Mouse (Mus musculus) brown adipose tissue, adult 24 weeks (tissue): ENCODE measurements around the gene B4gat1. TPM values are rescaled to one million over a fixed set of nuclear protein-coding genes. Genes with fewer than 3 reads are reported as not detected.
"Not testable (repeated sequence)": the region's sequence is repeated elsewhere in the genome, so short reads cannot be mapped to it uniquely, and the experiment has no call there.

Source experiments
- H3K27ac ChIP-seq: fragments of 200-500 bp; replicated peaks from 2 replicates; pipeline ENCODE4 v1.5.1; 2012; ENCODE audit warnings: low read depth, mild to moderate bottlenecking, low read length
- H3K4me1 ChIP-seq: fragments of 200-500 bp; 2 replicates; pipeline ENCODE4 v1.6.1; 2012; ENCODE audit warnings: low read length, mixed read lengths; ENCODE audit not compliant: control insufficient read depth, insufficient read depth, insufficient read length
- H3K4me3 ChIP-seq: fragments of 200-500 bp; 2 replicates; pipeline ENCODE4 v1.5.1; 2012; ENCODE audit warnings: low read depth, mild to moderate bottlenecking, low read length, moderate library complexity; ENCODE audit not compliant: insufficient read depth
- polyA plus RNA-seq: library from polyadenylated mRNA; stranded (reverse); fragments of >200 nt; gene quantifications from 2 replicates; pipeline ENCODE4 v1.2.4, GENCODE M21; 2012; ENCODE audit not compliant: missing spikeins, insufficient read depth, insufficient read length

The B4gat1 gene
- polyA plus RNA-seq, 1 experiment: 10.3 TPM

DNA sequence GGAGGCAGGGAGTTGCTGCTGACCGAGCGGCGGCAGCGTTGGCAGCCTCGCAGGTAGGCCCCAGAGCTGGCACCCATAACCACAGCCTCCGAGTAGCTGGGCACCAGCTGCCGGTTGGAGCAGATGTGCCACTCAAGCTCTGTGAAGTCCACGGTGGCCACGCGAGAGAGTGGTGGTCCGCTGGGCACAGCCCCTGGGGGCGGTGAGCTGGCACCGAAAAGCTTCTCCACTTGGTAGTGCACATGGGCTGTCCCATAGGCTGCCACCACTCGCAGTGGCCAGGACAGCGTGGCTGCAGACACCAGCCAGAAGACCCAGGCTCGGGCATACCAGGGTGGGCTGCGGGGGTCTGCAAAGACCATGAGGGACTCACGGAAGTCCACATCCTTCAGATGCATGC is 43.4 kb downstream of the B4gat1 start:
- H3K4me3 ChIP-seq: no peak overlapping the region
- no peak overlapping the region for H3K27ac ChIP-seq
- no peaks in the 10 kb centered on the region for H3K4me1 ChIP-seq

DNA sequence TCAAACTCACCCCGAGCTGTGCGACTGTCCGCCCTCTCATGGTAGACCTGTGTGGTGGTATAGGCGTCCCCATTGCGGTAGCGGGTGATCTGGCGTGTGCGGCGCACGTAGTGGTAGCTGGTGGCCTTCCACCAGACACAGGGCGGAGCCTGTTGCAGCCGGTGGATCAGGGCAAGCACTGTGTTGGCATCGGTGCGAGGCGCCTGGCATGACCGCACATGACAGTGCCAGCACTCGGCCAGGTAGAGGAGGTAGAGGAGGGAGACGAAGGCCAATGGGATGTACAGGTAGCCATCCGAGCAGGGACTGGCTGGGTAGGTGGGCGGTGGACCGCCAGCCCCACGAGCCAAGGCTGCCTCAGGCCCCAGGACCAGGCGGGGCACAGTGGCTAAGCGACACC is 44.0 kb downstream of the B4gat1 start:
- peaks cover 5% of the 10 kb centered on the region; the same call in 1 of the 2 replicates for H3K4me1 ChIP-seq

DNA sequence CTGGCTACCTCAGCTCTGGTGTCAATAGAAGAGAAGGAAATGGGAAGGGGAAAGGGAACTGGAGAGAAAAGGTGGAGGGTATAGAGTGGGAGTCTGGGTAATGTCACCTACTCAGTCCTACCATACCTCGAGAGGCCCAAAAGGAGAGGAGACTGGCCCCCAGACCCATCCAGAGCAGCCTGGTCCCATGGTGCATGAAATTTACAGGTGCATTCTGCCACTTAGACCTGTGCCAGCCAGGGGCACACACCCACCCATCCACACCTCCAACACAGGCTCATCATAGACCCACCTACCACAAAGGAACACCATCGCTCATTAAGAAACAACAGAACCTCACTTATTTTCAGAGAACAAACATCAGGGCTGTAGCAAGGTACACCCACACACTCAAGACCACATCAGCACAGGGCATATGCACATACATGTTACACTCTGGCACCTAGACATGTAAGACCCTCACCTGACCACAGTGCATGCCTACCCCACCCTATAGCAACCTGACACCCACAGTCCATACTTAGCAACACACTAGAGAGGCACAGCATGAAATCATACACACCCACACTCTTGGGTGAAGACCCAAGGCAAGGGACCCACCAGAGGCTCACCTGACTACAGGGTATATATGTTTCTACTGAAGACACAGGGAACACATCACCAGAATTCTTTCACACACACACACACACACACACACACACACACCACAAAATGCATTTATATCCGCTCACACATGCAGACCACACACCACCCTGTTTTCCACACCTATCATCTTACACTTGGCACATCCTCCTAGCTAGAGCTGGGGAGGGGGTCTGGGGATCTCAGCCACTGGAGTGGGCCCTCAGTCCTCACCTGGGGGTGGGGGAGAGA is 45.6 kb downstream of the B4gat1 start:
- H3K4me1 ChIP-seq: peaks cover 6% of the 10 kb centered on the region; the same call in 1 of the 2 replicates
- 0 out of 2 replicates have a peak overlapping the region, but pooled peaks have one; percentile 56 for H3K4me3 ChIP-seq
- no peak overlapping the region for H3K27ac ChIP-seq

More for the DNA sequence above, 44.0 kb downstream of the B4gat1 start:
- Histone ChIP-seq H3K27ac (no peak overlapping the region), H3K4me3 (no peak overlapping the region)

DNA sequence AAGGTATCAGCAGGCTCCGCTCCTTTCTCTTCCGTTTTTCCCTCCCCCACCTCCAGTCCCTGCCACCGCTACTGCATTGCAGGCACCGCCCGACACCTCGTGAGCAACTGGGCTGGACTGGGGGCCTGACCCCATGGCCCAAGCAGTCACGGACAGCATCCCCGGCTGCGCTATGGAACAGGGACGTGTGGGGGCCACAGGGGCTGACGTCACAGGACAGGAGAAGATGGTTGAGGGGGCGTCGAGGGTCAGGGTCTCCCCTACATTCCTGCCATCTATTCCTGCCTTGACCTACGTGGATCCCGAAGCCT is 46.2 kb downstream of the B4gat1 start:
- no peak overlapping the region for H3K27ac ChIP-seq
- H3K4me3 ChIP-seq: peak overlapping the region; percentile 56
- H3K4me1 ChIP-seq: peaks cover 6% of the 10 kb centered on the region; the same call in 1 of the 2 replicates

DNA sequence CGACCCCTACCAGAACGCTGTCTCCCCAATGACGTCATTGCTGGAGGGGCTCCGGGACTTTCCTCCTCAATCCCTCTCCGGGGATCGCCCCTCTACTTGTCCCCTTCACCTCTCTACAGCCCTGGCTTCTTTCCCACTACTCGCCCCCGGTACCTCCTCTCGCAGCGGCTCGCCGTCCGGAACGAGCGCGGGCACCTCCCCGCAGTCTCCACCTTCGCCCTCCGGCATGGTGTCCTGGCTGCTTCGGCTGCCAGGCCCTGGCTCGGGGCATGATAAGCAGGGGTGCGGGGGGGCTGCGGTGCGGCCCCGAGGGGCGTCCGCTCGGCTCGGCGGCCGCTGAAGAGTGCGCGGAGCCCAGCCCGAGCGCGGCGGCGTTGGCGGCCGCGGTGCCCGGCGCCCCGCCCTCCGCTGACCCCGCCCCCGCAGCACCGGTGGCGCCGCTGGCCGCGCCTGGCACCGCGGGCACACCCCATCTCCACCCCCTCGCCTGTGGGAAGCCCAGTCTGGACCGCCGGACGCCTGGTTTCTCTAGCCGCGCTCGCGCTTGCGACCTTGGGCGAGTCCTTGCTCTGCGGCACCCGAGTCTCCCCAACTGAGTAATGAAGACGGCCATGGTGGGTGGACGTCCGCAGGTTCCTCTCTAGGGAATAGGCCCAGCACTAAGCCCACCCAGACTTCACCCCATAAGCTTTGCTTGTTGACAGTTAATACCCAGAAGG is 46.7 kb downstream of the B4gat1 start, which contains the start of gene Tmem151a:
Gene Tmem151a, minus strand, starts transcription at position 387 of the 719 bp plus-strand sequence.
- Histone ChIP-seq H3K27ac (no peak within 1 kb of the TSS), H3K4me1 (peaks cover 6% of the 10 kb centered on the region; the same call in 1 of the 2 replicates), H3K4me3 (peak within 1 kb of the TSS; percentile 56)

DNA sequence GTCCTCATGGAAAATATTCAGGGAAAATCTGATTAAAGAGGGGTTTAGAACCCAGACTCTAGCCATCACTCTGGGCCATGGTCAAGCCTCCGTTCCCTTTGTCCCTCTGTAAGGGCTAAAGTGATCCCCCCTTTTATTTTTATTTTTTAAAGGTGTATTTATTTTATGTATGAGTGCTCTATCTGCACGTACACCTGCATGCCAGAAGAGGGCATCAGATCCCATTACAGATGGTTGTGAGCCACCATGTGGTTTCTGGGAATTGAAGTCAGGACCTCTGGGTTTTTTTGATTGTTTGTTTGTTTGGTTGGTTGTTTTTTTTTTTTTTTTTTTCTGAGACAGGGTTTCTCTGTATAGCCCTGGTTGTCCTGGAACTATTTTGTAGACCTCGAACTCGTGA is 47.9 kb downstream of the B4gat1 start:
- H3K4me3 ChIP-seq, H3K4me1 ChIP-seq, H3K27ac ChIP-seq: not testable (repeated sequence)

DNA sequence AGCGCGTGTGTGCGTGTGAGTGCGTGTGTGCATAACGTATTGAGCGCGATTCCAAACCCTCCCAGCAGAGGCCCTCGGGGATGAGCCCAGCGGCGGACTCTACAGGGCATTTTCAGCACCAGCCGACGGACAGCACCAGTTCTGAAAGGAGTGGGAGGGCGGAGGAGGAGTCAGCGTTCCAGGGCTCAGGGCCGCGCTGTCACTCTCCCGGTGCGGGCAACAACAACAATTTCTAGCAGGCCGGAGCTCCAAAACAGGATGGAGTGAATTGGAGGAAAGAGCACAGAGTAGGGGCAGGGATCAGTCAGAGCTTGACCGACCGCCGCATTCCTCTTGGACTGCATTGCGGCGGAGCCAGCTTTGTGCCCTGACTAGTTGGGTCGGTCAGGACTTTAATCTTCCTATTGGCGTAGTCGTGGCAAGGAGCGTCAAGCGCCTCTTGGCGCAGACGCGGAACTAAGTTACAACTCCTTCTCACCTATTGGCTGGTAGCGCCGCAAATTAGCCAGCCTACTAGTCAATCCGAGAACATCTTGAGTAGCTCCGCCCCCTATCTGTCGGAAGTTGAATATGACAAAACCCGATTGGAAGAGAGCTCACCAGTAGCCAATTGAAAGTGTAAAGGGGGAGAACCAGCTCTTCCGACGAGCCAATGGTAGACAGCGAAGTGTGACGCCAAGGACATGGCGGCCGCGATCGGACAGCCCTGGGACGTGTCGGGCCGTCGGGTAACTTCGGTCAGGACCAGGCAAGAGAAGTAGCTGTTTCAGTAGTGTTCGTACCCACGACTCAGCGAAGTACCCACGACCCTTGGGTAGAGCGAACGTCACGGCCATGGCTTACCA is 49.5 kb downstream of the B4gat1 start, which contains the start of gene Yif1a:
Gene Yif1a, plus strand, starts transcription at position 655 of the 845 bp plus-strand sequence.
- peak within 1 kb of the TSS; percentile 83 for H3K27ac ChIP-seq

DNA sequence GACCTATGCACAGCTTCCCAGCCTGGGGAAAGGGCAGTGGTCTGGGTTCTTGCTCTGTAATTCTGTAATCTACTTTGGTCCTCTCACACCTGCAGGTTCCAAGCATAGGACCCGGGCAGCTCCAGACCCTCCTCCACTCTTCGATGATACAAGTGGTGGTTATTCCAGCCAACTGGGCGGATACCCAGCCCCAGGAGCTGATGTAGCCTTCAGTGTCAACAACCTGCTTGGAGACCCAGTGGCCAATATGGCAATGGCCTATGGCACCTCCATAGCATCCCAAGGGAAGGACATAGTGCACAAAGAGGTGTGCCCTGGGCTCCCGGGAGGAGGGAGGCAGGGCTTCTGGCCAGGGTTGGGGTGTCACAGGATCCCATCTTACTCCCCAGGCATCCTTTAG is 50.7 kb downstream of the B4gat1 start:
- Histone ChIP-seq H3K4me3 (peak overlapping the region; percentile 73; the same call in 1 of the 2 replicates), H3K4me1 (peaks cover 6% of the 10 kb centered on the region; the same call in 1 of the 2 replicates), H3K27ac (no peak overlapping the region)

More for the DNA sequence above, 49.5 kb downstream of the B4gat1 start, which contains the start of gene Yif1a:
- H3K4me3 ChIP-seq: peak within 1 kb of the TSS; percentile 73
- H3K4me1 ChIP-seq: peaks cover 6% of the 10 kb centered on the region; the same call in 1 of the 2 replicates

Other genes with a start within 250 kb of the B4gat1 start
- gene Rbm4, start 244.9 kb upstream of the B4gat1 start, polyA plus RNA-seq: 7.7 and 13.3 TPM in 2 replicates
- 12.6 and 14.8 TPM in 2 replicates for gene Gm21992, start 227.2 kb upstream of the B4gat1 start, polyA plus RNA-seq
- gene Rbm14, start 227.2 kb upstream of the B4gat1 start, polyA plus RNA-seq: 6.9 and 15.0 TPM in 2 replicates
- gene Ccs, start 199.5 kb upstream of the B4gat1 start, polyA plus RNA-seq: 64.9 and 78.0 TPM in 2 replicates
- not detected in 2 replicates for gene Ccdc87, start 199.5 kb upstream of the B4gat1 start, polyA plus RNA-seq
- gene Ctsf, start 183.7 kb upstream of the B4gat1 start, polyA plus RNA-seq: 27.9 and 36.5 TPM in 2 replicates
- 27.2 and 56.0 TPM in 2 replicates for gene Actn3, start 160.9 kb upstream of the B4gat1 start, polyA plus RNA-seq
- 5.0 and 7.2 TPM in 2 replicates for gene Zdhhc24, start 160.2 kb upstream of the B4gat1 start, polyA plus RNA-seq
- gene Bbs1, start 132.2 kb upstream of the B4gat1 start, polyA plus RNA-seq: 1.7 and 2.6 TPM in 2 replicates
- gene Dpp3, start 110.5 kb upstream of the B4gat1 start, polyA plus RNA-seq: 12.9 and 16.9 TPM in 2 replicates
- 1.4 and 3.8 TPM in 2 replicates for gene Peli3, start 95.7 kb upstream of the B4gat1 start, polyA plus RNA-seq
- 167 and 174 TPM in 2 replicates for gene Mrpl11, start 76.7 kb upstream of the B4gat1 start, polyA plus RNA-seq
- gene Npas4, start 48.5 kb upstream of the B4gat1 start, polyA plus RNA-seq: not detected in 2 replicates
- gene Slc29a2, start 15.0 kb upstream of the B4gat1 start, polyA plus RNA-seq: 0.71 and 1.9 TPM in 2 replicates
- 2.0 and 3.8 TPM in 2 replicates for gene AC124502.3, start 65 bp downstream of the B4gat1 start, polyA plus RNA-seq
- gene Brms1, start 2.5 kb downstream of the B4gat1 start, polyA plus RNA-seq: 9.8 and 15.1 TPM in 2 replicates
- not detected in 2 replicates for gene Rin1, start 11.7 kb downstream of the B4gat1 start, polyA plus RNA-seq
- 10.7 and 24.4 TPM in 2 replicates for gene Cd248, start 29.3 kb downstream of the B4gat1 start, polyA plus RNA-seq
- gene Tmem151a, start 46.7 kb downstream of the B4gat1 start, polyA plus RNA-seq: not detected in 2 replicates
- 82.3 and 91.5 TPM in 2 replicates for gene Yif1a, start 49.7 kb downstream of the B4gat1 start, polyA plus RNA-seq
- gene Cnih2, start 59.7 kb downstream of the B4gat1 start, polyA plus RNA-seq: not detected in 2 replicates
- gene Rab1b, start 68.2 kb downstream of the B4gat1 start, polyA plus RNA-seq: 144 and 184 TPM in 2 replicates
- gene Klc2, start 79.7 kb downstream of the B4gat1 start, polyA plus RNA-seq: 17.3 and 20.3 TPM in 2 replicates
- gene Pacs1, start 234.3 kb downstream of the B4gat1 start, polyA plus RNA-seq: 4.4 and 6.8 TPM in 2 replicates